Mouse (Mus musculus) adrenal gland, postnatal 10 days (tissue): ENCODE measurements around the gene Mthfsl. TPM values are rescaled to one million over a fixed set of nuclear protein-coding genes. Genes with fewer than 3 reads are reported as not detected.
"Not testable (repeated sequence)": the region's sequence is repeated elsewhere in the genome, so short reads cannot be mapped to it uniquely, and the experiment has no call there.

Source experiments
- DNase-seq: peaks from one replicate; pipeline ENCODE4 v3.0.0; 2021; ENCODE audit warnings: mixed read lengths
- total RNA-seq, 2 experiments: library from RNA; stranded (reverse); gene quantifications; 2 replicates each; pipeline ENCODE4 v1.2.3; 2021

The Mthfsl gene
- total RNA-seq, 2 experiments from 2014 or later, result 41.6 to 43.6 TPM

DNA sequence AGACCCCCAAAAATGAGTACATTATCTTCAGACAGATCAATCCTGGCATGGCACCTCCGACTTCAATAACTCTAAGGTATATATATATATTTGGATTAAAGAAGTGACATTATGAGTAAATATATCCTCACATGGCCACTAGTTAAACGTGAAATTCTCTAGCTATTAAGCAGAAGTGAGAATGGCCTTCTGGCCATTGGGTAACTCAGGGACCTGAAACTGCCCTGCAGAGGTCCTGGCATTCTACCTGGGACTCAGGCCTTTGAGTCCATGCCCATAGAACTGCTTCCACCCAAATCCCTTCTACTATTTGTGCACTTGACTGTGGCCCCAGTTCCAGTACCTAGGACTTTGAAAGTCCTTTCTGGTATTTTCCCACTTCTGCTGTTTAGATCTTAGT, 28.8 kb downstream of the Mthfsl start:
- not testable (repeated sequence) for DNase-seq

- not testable (repeated sequence) for DNase-seq
These were observed 30.6 kb downstream of the Mthfsl start for GRCm38 (mm10) chr9:88689451-88689850.

DNA sequence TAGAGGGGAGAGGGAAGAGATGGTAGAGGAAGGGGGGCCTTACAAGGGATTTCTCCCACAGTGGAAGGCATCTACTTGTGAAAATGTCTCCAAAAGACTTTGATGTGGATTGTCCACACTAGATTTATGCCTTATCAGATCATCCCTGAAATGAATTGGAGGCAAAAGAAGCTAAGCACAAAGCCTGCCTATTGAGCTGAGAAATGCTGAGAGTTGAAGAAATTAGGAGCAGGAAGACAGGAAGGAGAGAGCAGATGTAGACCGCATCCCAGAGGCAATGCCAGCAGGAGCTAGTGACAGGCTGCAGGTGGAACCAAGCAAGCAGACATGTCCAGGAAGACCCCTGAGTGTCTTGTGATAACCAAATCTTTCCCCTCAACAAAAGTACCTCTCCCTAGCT, 33.4 kb downstream of the Mthfsl start:
- DNase-seq, result not testable (repeated sequence)

DNA sequence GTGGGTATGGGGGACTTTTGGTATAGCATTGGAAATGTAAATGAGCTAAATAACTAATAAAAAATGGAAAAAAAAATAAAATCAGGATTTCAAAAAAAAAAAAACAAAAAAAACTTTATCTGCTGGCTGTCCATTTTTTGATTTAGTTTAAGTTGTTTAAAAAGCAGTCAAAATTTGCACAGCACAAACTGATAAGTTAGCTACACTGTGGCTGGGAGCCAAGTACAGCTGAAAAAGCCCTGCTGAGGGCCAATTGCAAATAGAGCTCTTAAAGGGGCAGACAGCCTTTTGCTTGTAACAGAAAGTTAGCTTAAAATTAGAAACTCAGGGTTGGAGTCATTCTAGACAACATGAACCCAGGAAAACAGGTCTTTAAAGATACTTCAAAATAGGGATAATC, 61.8 kb downstream of the Mthfsl start:
- peak; percentile 45 for DNase-seq

GRCm38 (mm10) chr9:88650742-88651141, 69.4 kb downstream of the Mthfsl start:
- DNase-seq, result not testable (repeated sequence)

Other genes starting within 250 kb of the Mthfsl start
- gene Syncrip, start 237.7 kb downstream of the Mthfsl start, total RNA-seq, result 10 to 100 TPM; 92.6 to 93.0 TPM
- 10 to 100 TPM in 1 of 2 experiments, 1 to 10 TPM in 1; 8.8 to 10.1 TPM for gene Zfp949, start 172.3 kb downstream of the Mthfsl start, total RNA-seq
- under 1 TPM; 0.21 to 0.75 TPM for gene Trim43a, start 139.4 kb downstream of the Mthfsl start, total RNA-seq
- 1 to 10 TPM; 2.3 to 3.4 TPM for gene Bcl2a1d, start 11.6 kb upstream of the Mthfsl start, total RNA-seq
- gene Trim43c, start 118.9 kb upstream of the Mthfsl start, total RNA-seq, result not detected
- gene Bcl2a1a, start 236.6 kb upstream of the Mthfsl start, total RNA-seq, result 1 to 10 TPM in 1 of 2 experiments, not detected in 1; 2.3 TPM